Mouse (Mus musculus) midbrain, embryonic 16.5 days (tissue): Measurements from ENCODE around the gene Impdh2. TPM values are rescaled to one million over a fixed set of nuclear protein-coding genes. Genes with fewer than 3 reads are reported as not detected.

ENCODE experiments used
- ATAC-seq: fragments of 200-750 bp; cut with Nextera tagmentation; 2 replicates; pipeline ENCODE4 v1.8.0; 2017; ENCODE audit warnings: moderate TSS enrichment
- H3K27ac ChIP-seq: fragments of 300-500 bp; sonication (generic); 2 replicates; pipeline ENCODE4 v1.5.1; 2014; ENCODE audit warnings: mild to moderate bottlenecking, low read length, mixed read lengths
- H3K27me3 ChIP-seq: fragments of 300-500 bp; sonication (generic); 2 replicates; pipeline ENCODE4 v1.6.1; 2014; ENCODE audit warnings: low read depth, low read length, mixed read lengths; ENCODE audit not compliant: control insufficient read depth, insufficient read depth
- H3K36me3 ChIP-seq: fragments of 300-500 bp; sonication (generic); 2 replicates; pipeline ENCODE4 v1.6.1; 2014; ENCODE audit warnings: mild to moderate bottlenecking, low read length, moderate library complexity, mixed read lengths; ENCODE audit not compliant: control insufficient read depth, insufficient read depth
- H3K4me1 ChIP-seq: fragments of 300-500 bp; sonication (generic); 2 replicates; pipeline ENCODE4 v1.6.1; 2014; ENCODE audit warnings: mild to moderate bottlenecking, low read length, mixed read lengths; ENCODE audit not compliant: control insufficient read depth, insufficient read depth
- H3K4me2 ChIP-seq: fragments of 300-500 bp; sonication (generic); 2 replicates; pipeline ENCODE4 v1.6.1; 2014; ENCODE audit warnings: mild to moderate bottlenecking, low read length, mixed read lengths
- H3K4me3 ChIP-seq: fragments of 300-500 bp; sonication (generic); 2 replicates; pipeline ENCODE4 v1.5.1; 2014; ENCODE audit warnings: low read depth, mild to moderate bottlenecking, low read length, moderate library complexity, mixed read lengths
- H3K9ac ChIP-seq: fragments of 300-500 bp; sonication (generic); 2 replicates; pipeline ENCODE4 v1.6.1; 2014; ENCODE audit warnings: low read depth, low read length, mixed read lengths
- H3K9me3 ChIP-seq: fragments of 300-500 bp; sonication (generic); replicated peaks from 2 replicates; pipeline ENCODE4 v1.6.1; 2014; ENCODE audit warnings: mild to moderate bottlenecking, low read length, mixed read lengths; ENCODE audit not compliant: control insufficient read depth, poor library complexity, severe bottlenecking
- WGBS: fragments of 180-500 bp; shearing (Covaris S2); extraction: QIAGEN DNeasy Blood & Tissue Kit; methylation state at CpG from one replicate; pipeline ENCODE4 v1.1.7; 2014; 5-methylcytosine and 5-hydroxymethylcytosine counted together
- polyA plus RNA-seq: library from polyadenylated mRNA; unstranded; fragments of >200 nt; fragmentation: Nextera tagmentation; extraction: Ambion mirVana; gene quantifications from 2 replicates; pipeline ENCODE4 v1.2.1, GENCODE M21; 2015

The Impdh2 gene
- polyA plus RNA-seq, 1 experiment from 2014 or later: 92.7 TPM

- Histone ChIP-seq H3K9me3 (no peaks in the 10 kb centered on the region), H3K4me3 (no peak overlapping the region), H3K36me3 (peaks cover 44% of the 10 kb centered on the region), H3K4me1 (no peaks in the 10 kb centered on the region), H3K4me2 (no peak overlapping the region), H3K27ac (no peak overlapping the region), H3K9ac (no peak overlapping the region), H3K27me3 (no peaks in the 10 kb centered on the region)
- WGBS: 98% methylated on average over 1 of the region's 1 CpGs
- ATAC-seq: no peak
These were observed 28.6 kb upstream of the Impdh2 start for GRCm38 (mm10) chr9:108531496-108531895.

- H3K9me3 ChIP-seq: no peaks in the 10 kb centered on the region
- no peak for ATAC-seq
- H3K9ac ChIP-seq: no peak overlapping the region
- H3K4me3 ChIP-seq: no peak overlapping the region
- H3K27me3 ChIP-seq: no peaks in the 10 kb centered on the region
- H3K36me3 ChIP-seq: peaks cover 35% of the 10 kb centered on the region
- no peak overlapping the region for H3K27ac ChIP-seq
- H3K4me1 ChIP-seq: no peaks in the 10 kb centered on the region
- H3K4me2 ChIP-seq: no peak overlapping the region
These were observed 19.2 kb upstream of the Impdh2 start for GRCm38 (mm10) chr9:108540846-108541245.

- H3K9me3 ChIP-seq: no peaks in the 10 kb centered on the region
- WGBS: 97% methylated on average over 3 of the region's 3 CpGs
- H3K27ac ChIP-seq: no peak overlapping the region
- no peak overlapping the region for H3K4me3 ChIP-seq
- no peaks in the 10 kb centered on the region for H3K27me3 ChIP-seq
- no peak for ATAC-seq
- H3K9ac ChIP-seq: no peak overlapping the region
- H3K4me1 ChIP-seq: no peaks in the 10 kb centered on the region
- H3K36me3 ChIP-seq: peaks cover 33% of the 10 kb centered on the region
- no peak overlapping the region for H3K4me2 ChIP-seq
These were observed 14.1 kb upstream of the Impdh2 start for GRCm38 (mm10) chr9:108545986-108546385.

DNA sequence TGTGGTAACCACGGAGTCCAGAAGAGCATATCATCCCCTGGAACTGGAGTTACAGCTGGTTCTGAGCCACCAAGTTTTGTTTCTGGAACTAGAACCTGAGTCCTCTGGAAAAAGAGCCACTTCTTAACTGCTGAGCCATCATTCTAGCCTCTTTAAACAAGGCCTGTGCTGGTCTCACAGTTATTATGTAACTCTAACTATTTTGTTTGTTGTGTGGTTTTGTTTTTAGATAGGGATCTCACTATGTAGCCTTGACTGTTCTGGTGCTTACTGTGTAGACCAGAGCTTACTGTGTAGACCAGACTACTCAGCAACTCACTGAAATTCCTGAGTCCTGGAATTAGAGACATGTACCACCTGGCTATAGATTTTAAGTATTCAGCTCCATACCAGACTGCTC, 13.2 kb upstream of the Impdh2 start:
- WGBS: 97% methylated on average over 1 of the region's 1 CpGs

GRCm38 (mm10) chr9:108559169-108559568, 917 bp upstream of the Impdh2 start:
- ATAC-seq: no peak

More for the DNA sequence above, 13.2 kb upstream of the Impdh2 start:
- Histone ChIP-seq H3K9ac (no peak overlapping the region), H3K4me1 (no peaks in the 10 kb centered on the region), H3K27ac (no peak overlapping the region), H3K36me3 (peaks cover 30% of the 10 kb centered on the region), H3K4me3 (no peak overlapping the region), H3K9me3 (no peaks in the 10 kb centered on the region), H3K4me2 (no peak overlapping the region), H3K27me3 (no peaks in the 10 kb centered on the region)
- ATAC-seq: no peak

GRCm38 (mm10) chr9:108563671-108564070, 3.6 kb downstream of the Impdh2 start:
- Histone ChIP-seq H3K9me3 (no peaks in the 10 kb centered on the region), H3K4me2 (no peak overlapping the region), H3K9ac (no peak overlapping the region), H3K27me3 (no peaks in the 10 kb centered on the region), H3K4me3 (no peak overlapping the region), H3K27ac (no peak overlapping the region), H3K4me1 (peaks cover 30% of the 10 kb centered on the region), H3K36me3 (peaks cover 10% of the 10 kb centered on the region)
- no peak for ATAC-seq
- WGBS: 93% methylated on average over 8 of the region's 8 CpGs

More at GRCm38 (mm10) chr9:108559169-108559568, 917 bp upstream of the Impdh2 start:
- peaks cover 13% of the 10 kb centered on the region for H3K4me1 ChIP-seq
- peaks cover 25% of the 10 kb centered on the region for H3K36me3 ChIP-seq
- no peaks in the 10 kb centered on the region for H3K27me3 ChIP-seq
- no peak overlapping the region for H3K9ac ChIP-seq
- no peak overlapping the region for H3K27ac ChIP-seq
- WGBS: 94% methylated on average over 4 of the region's 4 CpGs
- no peaks in the 10 kb centered on the region for H3K9me3 ChIP-seq
- no peak overlapping the region for H3K4me2 ChIP-seq
- H3K4me3 ChIP-seq: no peak overlapping the region

GRCm38 (mm10) chr9:108564131-108564530, 4.0 kb downstream of the Impdh2 start:
- peaks cover 10% of the 10 kb centered on the region for H3K36me3 ChIP-seq
- no peak overlapping the region for H3K27ac ChIP-seq
- 88% methylated on average over 7 of the region's 7 CpGs for WGBS
- no peak for ATAC-seq
- peaks cover 31% of the 10 kb centered on the region for H3K4me1 ChIP-seq
- no peaks in the 10 kb centered on the region for H3K27me3 ChIP-seq
- H3K4me3 ChIP-seq: no peak overlapping the region
- H3K9me3 ChIP-seq: no peaks in the 10 kb centered on the region
- H3K4me2 ChIP-seq: no peak overlapping the region
- H3K9ac ChIP-seq: no peak overlapping the region

DNA sequence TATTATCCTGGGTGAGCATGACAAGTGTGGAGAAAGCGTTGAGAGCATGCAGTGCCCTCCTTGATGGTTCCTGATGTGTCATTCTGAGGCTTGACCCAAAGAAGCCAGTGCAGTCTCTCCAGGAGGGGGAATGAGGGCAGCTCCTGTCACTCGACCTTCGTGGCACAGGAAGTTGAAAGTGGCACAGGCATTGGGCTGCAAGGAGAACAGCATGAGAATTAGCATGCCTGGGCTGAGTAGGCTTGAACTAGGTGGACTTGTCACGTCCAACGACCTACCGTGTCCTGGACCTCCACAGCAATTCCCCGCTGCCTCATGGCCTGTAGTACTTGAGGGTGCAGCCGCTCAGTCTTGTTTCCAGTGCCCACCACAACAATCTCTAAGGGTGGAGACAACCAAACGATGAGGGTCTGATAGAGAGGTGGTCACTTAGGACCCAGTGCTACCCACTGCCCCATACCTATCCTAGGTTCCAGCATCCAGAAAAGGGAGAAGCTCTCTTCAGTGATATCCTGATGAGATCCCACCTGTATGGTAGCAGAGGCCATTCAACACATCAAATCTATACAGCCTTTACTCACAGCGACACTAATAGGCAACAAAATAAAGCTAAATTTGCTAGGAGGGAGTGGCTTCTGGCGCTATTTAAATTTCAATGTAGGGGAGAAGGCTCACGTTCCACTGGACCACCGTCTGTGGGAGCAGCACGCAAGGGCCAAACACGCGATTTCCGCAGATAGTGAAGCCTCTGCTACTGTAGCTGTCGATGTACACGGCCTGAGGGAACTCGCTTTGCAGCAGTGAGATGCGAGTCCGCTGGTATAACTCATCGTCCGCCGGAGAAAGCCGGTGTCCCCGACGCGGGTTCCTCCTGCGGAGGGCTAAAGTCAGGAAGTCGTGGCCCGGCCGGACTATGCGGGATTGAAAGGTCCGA, 6.1 kb downstream of the Impdh2 start:
- H3K36me3 ChIP-seq: peaks cover 13% of the 10 kb centered on the region
- peaks cover 37% of the 10 kb centered on the region for H3K4me1 ChIP-seq
- no peaks in the 10 kb centered on the region for H3K27me3 ChIP-seq
- WGBS: 12% methylated on average over 35 of the region's 35 CpGs
- no peaks in the 10 kb centered on the region for H3K9me3 ChIP-seq
- peak overlapping the region; percentile 99 for H3K27ac ChIP-seq
- ATAC-seq: no peak
- peak overlapping the region; percentile 98 for H3K4me2 ChIP-seq
- H3K4me3 ChIP-seq: peak overlapping the region; percentile 79
- peak overlapping the region; percentile 91 for H3K9ac ChIP-seq
